Mouse (Mus musculus): ENCODE results near the gene Dnajc21. TPM values are rescaled to one million over a fixed set of nuclear protein-coding genes. Genes with fewer than 3 reads are reported as not detected.

Gene Dnajc21
- polyA plus RNA-seq, 1 experiment from 2014 or later: 7.4 TPM

DNA sequence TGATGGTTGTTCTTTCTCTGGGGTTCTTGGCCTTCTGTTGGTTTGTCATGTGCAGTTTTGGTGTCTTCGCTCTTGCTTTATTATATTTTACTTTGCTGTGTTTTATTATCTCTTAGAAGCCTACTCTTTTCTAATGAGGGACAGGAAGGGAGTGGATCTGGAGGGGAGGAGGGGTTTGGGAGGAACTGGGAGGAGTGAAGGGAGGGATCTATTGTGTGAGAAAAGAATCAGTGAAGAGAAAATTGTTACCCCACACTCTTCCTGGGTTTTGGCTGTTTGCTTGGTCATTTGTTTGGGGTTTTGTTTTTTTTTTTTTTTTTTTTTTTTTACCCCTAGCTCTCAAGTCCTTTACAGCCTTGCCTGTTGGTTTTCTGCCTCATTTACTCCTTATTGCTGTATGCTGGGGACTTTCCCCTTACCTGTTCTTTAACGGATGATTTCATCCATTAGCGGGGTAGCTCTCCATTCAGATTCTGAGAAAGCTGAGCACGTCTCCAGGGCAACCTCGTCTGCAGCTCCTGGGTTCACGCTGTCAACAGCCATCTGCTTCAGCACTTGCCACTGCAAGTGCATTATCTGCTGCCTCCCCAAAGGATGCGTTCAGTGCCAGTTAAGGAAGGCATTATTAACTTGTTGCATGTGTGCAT lies 49.1 kb downstream of the Dnajc21 start:
- Histone ChIP-seq H3K4me1 (ENCODE audit: control insufficient read depth, insufficient read depth, low read length) (no peaks in the 10 kb centered on the region), H3K9me3 (replicated peaks; ENCODE audit: control insufficient read depth, low read length) (no peaks in the 10 kb centered on the region), H3K27me3 (ENCODE audit: control insufficient read depth, insufficient read depth, low read length) (no peaks in the 10 kb centered on the region), H3K4me2 (ENCODE audit: low read depth, low read length) (no peak overlapping the region), H3K36me3 (ENCODE audit: control insufficient read depth, insufficient read depth, low read length) (no peaks in the 10 kb centered on the region), H3K27ac (ENCODE audit: low read length) (no peak overlapping the region), H3K4me3 (replicated peaks; ENCODE audit: low read length) (no peak overlapping the region), H3K9ac (ENCODE audit: low read length) (no peak overlapping the region)
- ATAC-seq (ENCODE audit: insufficient read depth, low FRiP score): no peak
- WGBS: 34% methylated on average over 7 of the region's 7 CpGs

DNA sequence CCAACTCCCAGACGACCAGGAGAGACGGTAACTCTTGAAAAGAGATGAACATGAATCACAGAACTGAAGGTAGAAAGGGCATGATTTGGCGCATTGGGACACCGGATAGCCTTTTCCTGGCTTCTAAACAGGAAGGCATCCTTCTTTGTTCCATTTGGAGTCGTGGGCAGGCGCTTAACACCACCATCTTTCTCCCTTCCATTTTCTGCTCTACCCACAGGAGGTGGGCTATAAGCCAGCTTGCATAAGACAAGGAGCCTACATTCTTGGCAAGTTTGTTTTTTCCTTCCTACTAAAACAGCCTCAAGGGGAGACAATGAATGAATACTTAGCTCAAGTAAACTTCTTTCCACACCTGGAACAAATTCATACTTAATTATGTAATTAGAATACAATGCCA lies 56.7 kb downstream of the Dnajc21 start:
- Histone ChIP-seq H3K4me3 (replicated peaks; ENCODE audit: low read length) (no peak overlapping the region), H3K36me3 (ENCODE audit: control insufficient read depth, insufficient read depth, low read length) (no peaks in the 10 kb centered on the region), H3K9ac (ENCODE audit: low read length) (no peak overlapping the region), H3K27ac (ENCODE audit: low read length) (no peak overlapping the region), H3K9me3 (replicated peaks; ENCODE audit: control insufficient read depth, low read length) (no peaks in the 10 kb centered on the region), H3K4me2 (ENCODE audit: low read depth, low read length) (no peak overlapping the region), H3K27me3 (ENCODE audit: control insufficient read depth, insufficient read depth, low read length) (no peaks in the 10 kb centered on the region), H3K4me1 (ENCODE audit: control insufficient read depth, insufficient read depth, low read length) (no peaks in the 10 kb centered on the region)
- ATAC-seq (ENCODE audit: insufficient read depth, low FRiP score): no peak
- 87% methylated on average over 6 of the region's 6 CpGs for WGBS

DNA sequence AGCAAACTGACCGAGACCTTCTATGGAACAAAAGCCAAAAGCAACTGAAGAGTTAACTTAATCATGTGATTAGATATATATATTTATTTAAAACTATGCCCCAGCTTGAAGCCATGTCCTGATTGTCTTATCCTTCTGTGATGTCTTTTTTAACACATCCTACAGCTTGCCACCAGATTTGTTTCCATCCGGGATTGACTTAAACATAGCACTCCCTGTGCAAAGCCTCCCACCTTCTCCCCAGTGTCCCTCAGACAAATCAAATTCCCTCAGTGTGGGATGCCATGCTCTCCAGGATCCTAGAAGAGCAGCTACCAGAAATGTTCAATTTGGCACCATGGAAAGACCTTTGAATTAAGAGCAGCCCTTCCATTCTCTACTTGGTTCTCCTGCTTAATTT lies 59.4 kb downstream of the Dnajc21 start:
- H3K4me3 ChIP-seq (replicated peaks; ENCODE audit: low read length): no peak overlapping the region
- H3K9ac ChIP-seq (ENCODE audit: low read length): no peak overlapping the region
- WGBS: 76% methylated on average over 2 of the region's 2 CpGs
- H3K27me3 ChIP-seq (ENCODE audit: control insufficient read depth, insufficient read depth, low read length): no peaks in the 10 kb centered on the region
- no peaks in the 10 kb centered on the region for H3K36me3 ChIP-seq (ENCODE audit: control insufficient read depth, insufficient read depth, low read length)
- no peak overlapping the region for H3K4me2 ChIP-seq (ENCODE audit: low read depth, low read length)
- H3K9me3 ChIP-seq (replicated peaks; ENCODE audit: control insufficient read depth, low read length): no peaks in the 10 kb centered on the region
- ATAC-seq (ENCODE audit: insufficient read depth, low FRiP score): no peak
- H3K4me1 ChIP-seq (ENCODE audit: control insufficient read depth, insufficient read depth, low read length): no peaks in the 10 kb centered on the region
- no peak overlapping the region for H3K27ac ChIP-seq (ENCODE audit: low read length)

DNA sequence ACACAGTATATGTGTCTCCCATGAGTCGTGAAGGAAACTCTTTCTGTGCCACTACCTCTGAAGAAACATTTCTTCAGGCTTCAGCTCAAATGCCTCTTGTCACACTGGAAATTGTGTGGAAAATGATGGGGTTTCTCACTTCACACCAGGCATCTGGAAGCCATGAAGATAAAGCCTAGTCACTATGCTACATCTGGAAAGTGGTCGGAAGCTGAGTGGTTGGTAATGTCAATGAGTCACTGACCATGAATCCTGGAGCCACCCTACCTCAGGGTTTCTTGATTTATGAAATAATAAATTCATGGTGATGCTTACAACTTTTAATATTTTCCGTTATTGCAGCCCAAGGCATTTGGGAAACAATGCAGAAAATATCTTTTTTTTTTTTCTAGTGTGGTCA lies 60.5 kb downstream of the Dnajc21 start:
- 85% methylated on average over 3 of the region's 3 CpGs for WGBS
- Histone ChIP-seq H3K27me3 (ENCODE audit: control insufficient read depth, insufficient read depth, low read length) (no peaks in the 10 kb centered on the region), H3K9me3 (replicated peaks; ENCODE audit: control insufficient read depth, low read length) (no peaks in the 10 kb centered on the region), H3K27ac (ENCODE audit: low read length) (no peak overlapping the region), H3K4me1 (ENCODE audit: control insufficient read depth, insufficient read depth, low read length) (no peaks in the 10 kb centered on the region), H3K4me2 (ENCODE audit: low read depth, low read length) (no peak overlapping the region), H3K4me3 (replicated peaks; ENCODE audit: low read length) (no peak overlapping the region), H3K9ac (ENCODE audit: low read length) (no peak overlapping the region), H3K36me3 (ENCODE audit: control insufficient read depth, insufficient read depth, low read length) (no peaks in the 10 kb centered on the region)
- no peak for ATAC-seq (ENCODE audit: insufficient read depth, low FRiP score)

DNA sequence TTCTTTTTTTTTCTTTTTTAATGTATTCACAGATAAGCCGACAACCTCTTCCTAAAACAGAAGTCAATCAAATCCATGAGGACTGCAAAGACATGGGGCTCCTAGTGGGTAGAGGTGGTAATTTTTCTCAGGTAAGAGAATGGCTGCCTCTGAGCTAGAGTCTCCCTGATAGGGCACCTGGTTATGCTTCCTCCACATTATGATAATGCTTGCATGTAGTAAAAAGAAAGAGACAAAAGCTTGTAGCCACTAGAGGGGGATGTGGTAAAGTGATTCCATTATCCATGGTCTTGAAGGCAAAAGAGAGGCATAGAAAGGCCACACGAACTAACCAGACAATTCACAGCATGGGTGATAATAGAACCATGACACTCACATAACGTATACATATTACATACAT lies 69.9 kb downstream of the Dnajc21 start:
- Histone ChIP-seq H3K36me3 (ENCODE audit: control insufficient read depth, insufficient read depth, low read length) (no peaks in the 10 kb centered on the region), H3K27ac (ENCODE audit: low read length) (no peak overlapping the region), H3K4me1 (ENCODE audit: control insufficient read depth, insufficient read depth, low read length) (no peaks in the 10 kb centered on the region), H3K9ac (ENCODE audit: low read length) (no peak overlapping the region), H3K9me3 (replicated peaks; ENCODE audit: control insufficient read depth, low read length) (no peaks in the 10 kb centered on the region), H3K27me3 (ENCODE audit: control insufficient read depth, insufficient read depth, low read length) (no peaks in the 10 kb centered on the region), H3K4me3 (replicated peaks; ENCODE audit: low read length) (no peak overlapping the region), H3K4me2 (ENCODE audit: low read depth, low read length) (no peak overlapping the region)
- 62% methylated on average over 3 of the region's 3 CpGs for WGBS
- no peak for ATAC-seq (ENCODE audit: insufficient read depth, low FRiP score)

DNA sequence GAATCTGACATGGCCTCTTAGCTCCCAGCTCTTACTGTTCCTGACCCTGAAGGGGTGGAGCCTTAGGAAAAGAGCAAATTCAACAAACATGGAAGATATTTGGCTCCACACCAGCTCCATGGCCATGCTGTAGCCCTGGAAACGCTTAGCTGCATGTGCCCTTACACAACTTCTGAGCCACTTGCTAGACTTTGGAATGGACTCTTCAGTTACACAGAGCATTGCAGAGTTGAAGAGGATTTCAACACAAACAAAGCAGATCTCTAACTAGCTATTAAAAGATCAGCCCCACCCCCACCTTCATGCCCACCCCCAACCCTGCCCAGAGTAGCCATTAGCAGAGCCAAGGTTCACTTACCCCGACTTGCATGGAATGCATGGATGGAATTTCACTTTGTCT lies 70.5 kb downstream of the Dnajc21 start:
- Histone ChIP-seq H3K9me3 (replicated peaks; ENCODE audit: control insufficient read depth, low read length) (no peaks in the 10 kb centered on the region), H3K4me1 (ENCODE audit: control insufficient read depth, insufficient read depth, low read length) (no peaks in the 10 kb centered on the region), H3K27ac (ENCODE audit: low read length) (no peak overlapping the region), H3K9ac (ENCODE audit: low read length) (no peak overlapping the region), H3K4me3 (replicated peaks; ENCODE audit: low read length) (no peak overlapping the region), H3K4me2 (ENCODE audit: low read depth, low read length) (no peak overlapping the region), H3K27me3 (ENCODE audit: control insufficient read depth, insufficient read depth, low read length) (no peaks in the 10 kb centered on the region), H3K36me3 (ENCODE audit: control insufficient read depth, insufficient read depth, low read length) (no peaks in the 10 kb centered on the region)
- ATAC-seq (ENCODE audit: insufficient read depth, low FRiP score): no peak
- 46% methylated on average over 2 of the region's 2 CpGs for WGBS

Other genes with a start within 250 kb of the Dnajc21 start
- gene Gm21973, start 145.1 kb downstream of the Dnajc21 start, polyA plus RNA-seq (2015; fragmentation: Nextera tagmentation; extraction: Ambion mirVana): not detected in 2 replicates
- gene Agxt2, start 112.0 kb downstream of the Dnajc21 start, polyA plus RNA-seq (2015; fragmentation: Nextera tagmentation; extraction: Ambion mirVana): 0.32 and 0.98 TPM in 2 replicates
- gene Brix1, start 15.4 kb upstream of the Dnajc21 start, polyA plus RNA-seq (2015; fragmentation: Nextera tagmentation; extraction: Ambion mirVana): 83.5 and 105 TPM in 2 replicates
- gene Rad1, start 15.5 kb upstream of the Dnajc21 start, polyA plus RNA-seq (2015; fragmentation: Nextera tagmentation; extraction: Ambion mirVana): 23.4 and 28.5 TPM in 2 replicates
- gene Ttc23l, start 88.2 kb upstream of the Dnajc21 start, polyA plus RNA-seq (2015; fragmentation: Nextera tagmentation; extraction: Ambion mirVana): not detected in 2 replicates
- gene Rai14, start 244.1 kb upstream of the Dnajc21 start, polyA plus RNA-seq (2015; fragmentation: Nextera tagmentation; extraction: Ambion mirVana): 21.3 and 21.6 TPM in 2 replicates